Mouse (Mus musculus) megakaryocyte progenitor cell, adult 5-6 weeks (primary cell): ENCODE data around the gene Gm49369. TPM values are rescaled to one million over a fixed set of nuclear protein-coding genes. Genes with fewer than 3 reads are reported as not detected.
"Not testable (repeated sequence)": the region's sequence is repeated elsewhere in the genome, so short reads cannot be mapped to it uniquely, and the experiment has no call there.

Experiments used
- ATAC-seq: replicated peaks from 2 replicates; pipeline ENCODE4 v1.8.0; 2016; ENCODE audit warnings: mild to moderate bottlenecking, moderate TSS enrichment, inconsistent platforms; ENCODE audit not compliant: poor library complexity
- total RNA-seq, 2 experiments: library from RNA; stranded (forward) in 1 of 2; stranded (reverse) in 1 of 2; fragments of 157-497, 149-512 nt in 1 of 2; fragments of 200-1000 nt in 1 of 2; gene quantifications; 2 replicates each; pipeline versions ENCODE4 v1.2.3 to v1.2.4; 2015 to 2017

The Gm49369 gene
- total RNA-seq, 2 experiments from 2014 or later, result 25.2 TPM; not detected in 1

DNA sequence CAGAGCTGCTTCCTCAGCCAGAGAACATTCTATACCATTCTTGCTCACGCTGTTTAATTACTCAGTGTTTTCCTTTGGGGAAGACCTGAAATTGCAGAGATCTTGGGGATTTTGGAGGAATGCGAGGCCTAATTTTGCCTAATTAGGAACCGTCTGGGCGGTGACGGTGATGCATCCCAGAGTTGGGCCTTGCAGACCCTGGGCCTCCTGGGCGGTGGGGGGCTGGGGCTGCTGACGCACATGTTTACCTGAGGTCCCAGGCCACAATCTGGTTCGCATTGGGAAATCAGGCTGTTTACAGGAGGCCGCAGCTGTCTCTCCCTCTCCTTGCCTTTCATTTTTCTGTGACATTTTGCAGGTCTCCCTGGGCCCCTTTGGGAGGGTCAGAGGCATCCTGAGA lies 49.7 kb downstream of the Gm49369 start:
- ATAC-seq, result not testable (repeated sequence)

DNA sequence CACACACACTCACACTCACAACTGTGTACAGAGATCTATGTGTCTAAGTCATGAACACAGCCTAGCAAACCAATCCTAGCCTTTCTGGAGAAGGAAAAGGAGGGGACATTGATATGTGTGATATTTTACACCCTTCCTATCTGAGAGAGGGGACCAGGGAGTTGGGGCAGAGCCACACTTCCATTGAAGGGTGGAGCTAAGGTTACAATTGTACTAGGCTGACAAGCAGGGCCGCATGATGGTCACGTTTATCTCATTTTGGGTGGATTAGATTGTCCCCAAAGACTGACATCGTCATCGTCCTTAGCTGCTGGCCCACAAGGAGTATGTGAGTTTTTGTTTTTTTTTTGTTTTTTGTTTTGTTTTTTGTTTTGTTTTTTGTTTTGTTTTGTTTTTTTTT lies 51.2 kb downstream of the Gm49369 start:
- ATAC-seq, result no peak

DNA sequence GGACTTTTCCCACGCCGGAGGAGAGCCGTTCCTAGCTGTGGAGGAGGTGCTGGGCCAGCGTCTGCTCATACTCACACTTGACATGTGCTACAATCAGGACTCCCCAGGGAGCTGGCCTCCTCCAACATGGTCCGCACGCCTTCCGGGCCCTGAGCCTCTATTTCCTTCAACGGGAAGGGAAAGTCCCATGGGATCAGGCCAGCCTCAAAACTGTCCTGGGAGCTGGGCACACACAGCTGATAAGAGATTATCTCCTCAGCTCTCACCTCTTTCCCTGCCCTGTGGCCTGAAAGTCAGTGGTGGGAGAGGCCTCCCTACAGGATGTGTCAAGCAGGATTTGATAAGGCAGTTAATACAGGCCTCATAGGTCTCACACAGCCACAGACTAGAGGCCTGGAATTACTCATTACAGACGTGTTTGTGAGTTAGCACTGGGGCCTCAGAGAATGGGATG lies 52.2 kb downstream of the Gm49369 start:
- no peak; the same call in 1 of the 2 replicates for ATAC-seq

DNA sequence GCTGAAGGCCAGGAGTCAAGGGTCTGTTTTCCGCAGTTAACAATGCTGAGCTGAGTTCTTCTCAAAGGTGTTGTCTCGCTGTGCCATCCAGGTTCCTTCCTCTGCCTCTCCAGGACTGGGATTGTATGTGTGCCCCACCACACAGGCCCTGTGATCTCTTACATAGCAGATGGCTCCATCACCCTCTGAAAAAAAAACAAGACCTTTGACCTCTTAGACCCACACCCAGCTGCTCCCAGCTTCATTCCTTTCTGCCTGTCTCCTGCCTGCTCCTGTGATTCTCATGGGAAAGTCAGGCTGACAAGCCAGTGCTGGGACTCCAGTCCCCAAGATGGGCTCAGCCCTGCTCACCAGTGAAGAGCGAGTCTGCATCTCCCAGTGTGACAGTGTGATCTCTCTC lies 54.0 kb downstream of the Gm49369 start:
- ATAC-seq, result no peak

DNA sequence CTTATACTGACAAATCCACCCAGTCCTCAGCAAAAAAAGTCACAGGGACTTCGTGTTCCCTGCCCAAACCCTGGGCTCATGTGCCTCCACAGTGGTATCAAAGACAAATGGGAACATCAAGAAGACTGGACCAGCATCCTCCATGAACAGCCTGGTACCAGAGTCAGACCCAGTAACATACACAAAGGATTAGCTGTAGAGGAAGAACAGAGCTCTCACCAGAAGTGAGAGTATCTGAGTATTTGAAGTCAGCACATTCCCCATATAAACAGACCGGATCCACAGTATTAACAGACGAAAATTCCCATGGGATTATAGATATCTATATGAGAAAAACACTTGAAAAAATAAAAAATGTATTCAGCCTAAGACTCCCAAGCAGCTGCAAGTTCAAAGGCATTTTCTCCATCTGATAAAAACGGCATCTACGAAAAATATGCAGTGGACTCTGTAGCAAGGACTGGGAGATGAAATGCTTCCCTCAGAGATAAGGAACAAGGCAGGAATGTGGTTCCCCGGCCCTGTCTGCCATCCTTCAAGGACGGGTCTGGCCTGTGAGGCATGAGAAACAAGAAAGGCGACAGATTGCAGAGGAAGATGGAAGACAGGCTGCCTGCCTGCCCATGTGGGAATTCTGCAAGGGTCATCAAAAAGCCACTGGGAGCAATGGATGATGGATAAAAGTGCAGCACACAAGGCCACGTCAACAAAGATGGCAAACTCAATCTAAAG lies 55.6 kb downstream of the Gm49369 start:
- ATAC-seq, result no peak

DNA sequence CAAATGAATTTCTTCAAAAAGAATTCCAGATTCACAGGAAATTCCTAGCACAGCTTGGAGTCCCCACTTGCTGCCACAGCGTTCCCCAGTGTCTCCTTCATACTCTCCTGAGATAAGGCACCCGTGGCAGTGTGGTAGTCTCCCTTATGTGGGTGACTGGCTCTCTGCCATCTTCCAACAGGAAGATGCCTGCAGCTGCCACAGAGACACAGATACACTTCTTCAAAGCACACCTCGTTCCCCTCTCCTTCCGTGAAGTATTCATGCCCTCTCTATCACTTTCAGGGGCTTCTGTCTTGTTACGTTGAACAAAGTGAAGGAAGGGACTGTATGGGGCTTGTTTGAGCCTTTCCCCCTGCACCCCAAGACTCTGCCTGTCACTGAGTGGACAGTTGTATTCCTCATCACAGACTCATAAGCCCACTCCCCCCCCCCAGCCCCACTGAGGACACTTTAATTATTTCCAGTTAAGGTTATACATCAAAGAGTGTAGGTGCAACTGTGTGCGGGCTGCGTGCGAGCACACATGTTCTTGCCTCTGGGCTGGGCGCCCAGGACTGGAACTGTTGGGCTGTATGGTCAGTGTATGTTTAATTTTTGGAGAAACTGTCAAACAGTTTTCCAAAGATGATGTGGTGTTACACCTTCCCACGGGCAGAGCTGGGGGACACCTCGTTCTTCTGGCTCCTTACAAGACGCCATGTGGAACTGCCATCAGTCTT lies 58.9 kb downstream of the Gm49369 start:
- ATAC-seq, result no peak

GRCm38 (mm10) chr7:142322641-142323040 lies 59.8 kb downstream of the Gm49369 start:
- no peak for ATAC-seq

DNA sequence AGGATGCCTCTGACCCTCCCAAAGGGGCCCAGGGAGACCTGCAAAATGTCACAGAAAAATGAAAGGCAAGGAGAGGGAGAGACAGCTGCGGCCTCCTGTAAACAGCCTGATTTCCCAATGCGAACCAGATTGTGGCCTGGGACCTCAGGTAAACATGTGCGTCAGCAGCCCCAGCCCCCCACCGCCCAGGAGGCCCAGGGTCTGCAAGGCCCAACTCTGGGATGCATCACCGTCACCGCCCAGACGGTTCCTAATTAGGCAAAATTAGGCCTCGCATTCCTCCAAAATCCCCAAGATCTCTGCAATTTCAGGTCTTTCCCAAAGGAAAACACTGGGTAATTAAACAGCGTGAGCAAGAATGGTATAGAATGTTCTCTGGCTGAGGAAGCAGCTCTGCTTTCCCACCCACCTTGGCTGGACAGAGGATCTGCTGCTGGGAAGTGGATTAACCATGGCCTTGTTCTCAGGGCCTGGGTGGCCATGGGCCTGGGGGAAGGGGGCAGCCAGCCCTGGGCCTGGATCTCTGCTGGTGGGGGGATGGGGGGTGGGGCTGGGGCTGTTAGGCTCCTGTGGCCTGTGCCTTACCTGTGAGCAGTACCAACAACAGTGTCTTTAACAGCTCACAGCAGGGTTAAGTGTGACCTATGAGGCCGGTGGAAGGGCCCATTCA lies 60.7 kb downstream of the Gm49369 start:
- ATAC-seq, result not testable (repeated sequence)

Other genes starting within 250 kb of the Gm49369 start
- gene Gm39115, start 246.6 kb downstream of the Gm49369 start, total RNA-seq (2015), result not detected in 2 replicates
- not detected in 2 replicates for gene Gm39115, start 246.6 kb downstream of the Gm49369 start, total RNA-seq (2017)
- not detected in 2 replicates for gene Gm45337, start 238.1 kb downstream of the Gm49369 start, total RNA-seq (2015)
- not detected in 2 replicates for gene Gm45337, start 238.1 kb downstream of the Gm49369 start, total RNA-seq (2017)
- not detected in 2 replicates for gene Gm29735, start 225.6 kb downstream of the Gm49369 start, total RNA-seq (2015)
- gene Gm29735, start 225.6 kb downstream of the Gm49369 start, total RNA-seq (2017), result not detected in 2 replicates
- not detected in 2 replicates for gene Gm4553, start 216.9 kb downstream of the Gm49369 start, total RNA-seq (2015)
- not detected in 2 replicates for gene Gm4553, start 216.9 kb downstream of the Gm49369 start, total RNA-seq (2017)
- gene Krtap5-2, start 206.7 kb downstream of the Gm49369 start, total RNA-seq (2015), result not detected in 2 replicates
- gene Krtap5-2, start 206.7 kb downstream of the Gm49369 start, total RNA-seq (2017), result not detected in 2 replicates
- gene Gm10153, start 192.3 kb downstream of the Gm49369 start, total RNA-seq (2015), result not detected in 2 replicates
- not detected in 2 replicates for gene Gm10153, start 192.3 kb downstream of the Gm49369 start, total RNA-seq (2017)
- not detected in 2 replicates for gene Krtap5-3, start 181.3 kb downstream of the Gm49369 start, total RNA-seq (2015)
- not detected in 2 replicates for gene Krtap5-3, start 181.3 kb downstream of the Gm49369 start, total RNA-seq (2017)
- not detected in 2 replicates for gene Gm7579, start 170.8 kb downstream of the Gm49369 start, total RNA-seq (2015)
- gene Gm7579, start 170.8 kb downstream of the Gm49369 start, total RNA-seq (2017), result not detected in 2 replicates
- gene Krtap5-5, start 152.7 kb downstream of the Gm49369 start, total RNA-seq (2015), result not detected in 2 replicates
- not detected in 2 replicates for gene Krtap5-5, start 152.7 kb downstream of the Gm49369 start, total RNA-seq (2017)
- not detected in 2 replicates for gene Gm40460, start 141.6 kb downstream of the Gm49369 start, total RNA-seq (2015)
- not detected in 2 replicates for gene Gm40460, start 141.6 kb downstream of the Gm49369 start, total RNA-seq (2017)
- gene Gm2431, start 124.3 kb downstream of the Gm49369 start, total RNA-seq (2015), result not detected in 2 replicates
- gene Gm2431, start 124.3 kb downstream of the Gm49369 start, total RNA-seq (2017), result not detected in 2 replicates
- not detected in 2 replicates for gene Gm4559, start 108.3 kb downstream of the Gm49369 start, total RNA-seq (2015)
- not detected in 2 replicates for gene Gm4559, start 108.3 kb downstream of the Gm49369 start, total RNA-seq (2017)
- not detected in 2 replicates for gene Krtap5-1, start 85.5 kb downstream of the Gm49369 start, total RNA-seq (2015)
- gene Krtap5-1, start 85.5 kb downstream of the Gm49369 start, total RNA-seq (2017), result not detected in 2 replicates
- gene Krtap5-4, start 79.1 kb downstream of the Gm49369 start, total RNA-seq (2015), result not detected in 2 replicates
- gene Krtap5-4, start 79.1 kb downstream of the Gm49369 start, total RNA-seq (2017), result not detected in 2 replicates
- gene Ifitm10, start 8.9 kb downstream of the Gm49369 start, total RNA-seq (2015), result not detected in 2 replicates
- not detected in 2 replicates for gene Ifitm10, start 8.9 kb downstream of the Gm49369 start, total RNA-seq (2017)
- 115 and 133 TPM in 2 replicates for gene Ctsd, start 5.4 kb upstream of the Gm49369 start, total RNA-seq (2015)
- gene Ctsd, start 5.4 kb upstream of the Gm49369 start, total RNA-seq (2017), result 129 and 170 TPM in 2 replicates
- gene Syt8, start 52.2 kb upstream of the Gm49369 start, total RNA-seq (2015), result not detected in 2 replicates
- gene Syt8, start 52.2 kb upstream of the Gm49369 start, total RNA-seq (2017), result not detected in 2 replicates
- gene Tnni2, start 59.1 kb upstream of the Gm49369 start, total RNA-seq (2015), result 6.0 and 8.0 TPM in 2 replicates
- 2.4 and 7.7 TPM in 2 replicates for gene Tnni2, start 59.1 kb upstream of the Gm49369 start, total RNA-seq (2017)
- 45.9 and 75.5 TPM in 2 replicates for gene Lsp1, start 78.1 kb upstream of the Gm49369 start, total RNA-seq (2015)
- 65.5 and 67.5 TPM in 2 replicates for gene Lsp1, start 78.1 kb upstream of the Gm49369 start, total RNA-seq (2017)
- 0.20 TPM in 1 of 2 replicates, not detected in the other for gene Tnnt3, start 116.2 kb upstream of the Gm49369 start, total RNA-seq (2015)
- not detected in 2 replicates for gene Tnnt3, start 116.2 kb upstream of the Gm49369 start, total RNA-seq (2017)
- 10.4 and 11.8 TPM in 2 replicates for gene Mrpl23, start 150.0 kb upstream of the Gm49369 start, total RNA-seq (2015)
- 45.9 and 63.4 TPM in 2 replicates for gene Mrpl23, start 150.0 kb upstream of the Gm49369 start, total RNA-seq (2017)